Comparison of ENCODE assay signal across 13 mouse cellular contexts in the genomic region with DNA sequence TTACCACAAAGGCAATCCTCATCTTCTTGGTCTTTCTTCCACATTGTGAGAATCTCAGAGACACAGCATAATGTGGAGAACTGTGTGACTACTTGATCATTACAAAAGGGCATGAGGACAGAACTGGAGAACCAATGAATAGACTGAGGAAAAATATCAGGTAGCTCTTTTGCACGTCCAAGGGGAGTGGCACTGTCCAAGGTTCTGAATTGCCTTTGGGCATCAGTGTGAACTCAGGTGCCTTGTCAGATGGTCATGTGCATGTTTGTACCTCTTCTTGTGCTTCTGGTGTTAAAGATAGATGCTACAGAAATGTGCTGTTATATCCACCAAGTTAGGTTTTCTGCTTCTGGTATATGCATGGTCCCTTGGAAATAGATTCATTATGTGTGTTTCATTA.
DNase-seq lines count a peak whose midpoint lies in the region; ATAC-seq and TF ChIP-seq lines count a peak whose summit lies in the region.
"Had no signal": no experiment of that assay in that cellular context is flagged by ENCODE, and none has a peak within 500 bp of the region (broad histone marks: within the 10 kb centered on the region; RNA-seq: fewer than 3 reads in every experiment).

No protein-coding gene starts in this region.

- no peaks in the 10 kb centered on the region for H3K9me3 ChIP-seq in liver, embryonic 11.5 days (ENCODE audit: control insufficient read depth, low read length)
- H3K9me3 ChIP-seq in ES-E14 (ENCODE audit: control insufficient read depth, insufficient read depth, low read depth, low read length), result no peaks in the 10 kb centered on the region
- H3K9me3 ChIP-seq in limb, embryonic 14.5 days (ENCODE audit: control insufficient read depth, low read length), result no peaks in the 10 kb centered on the region
- H3K9me3 ChIP-seq: embryonic facial prominence, embryonic 15.5 days; G1E; lung, embryonic 15.5 days; midbrain, embryonic 13.5 days had no signal

- no peaks in the 10 kb centered on the region for H3K27me3 ChIP-seq in liver, embryonic 11.5 days (replicated peaks; ENCODE audit: control insufficient read depth, insufficient read depth, low read length)
- no peaks in the 10 kb centered on the region for H3K27me3 ChIP-seq in limb, embryonic 14.5 days (ENCODE audit: control insufficient read depth, insufficient read depth, low read length)
- H3K27me3 ChIP-seq: embryonic facial prominence, embryonic 15.5 days; lung, embryonic 15.5 days; midbrain, embryonic 13.5 days had no signal

- DNase-seq in liver, result peak; percentile 12
- no peak for DNase-seq in liver, embryonic 11.5 days (ENCODE audit: low spot score)
- peak; percentile 34 for DNase-seq in ES-E14 (ENCODE audit: low read depth, low spot score)
- DNase-seq in c-Kit-positive CD71-negative TER-119-negative erythroid progenitor cells, embryonic 14.5 days (ENCODE audit: low read depth), result peak; percentile 17
- DNase-seq in limb, embryonic 14.5 days (ENCODE audit: low spot score), result peak; percentile 47
- no peak for DNase-seq in right cerebral cortex, adult 18-20 months
- DNase-seq: adrenal gland, postnatal 25 days had no signal

- no peak overlapping the region for H3K9ac ChIP-seq in liver, embryonic 11.5 days (ENCODE audit: low read depth, low read length)
- H3K9ac ChIP-seq in ES-E14 (ENCODE audit: insufficient read depth, low read depth, low read length, poor library complexity, severe bottlenecking), result no peak overlapping the region
- no peak overlapping the region for H3K9ac ChIP-seq in limb, embryonic 14.5 days (ENCODE audit: low read depth, low read length, severe bottlenecking)
- H3K9ac ChIP-seq: embryonic facial prominence, embryonic 15.5 days; lung, embryonic 15.5 days; midbrain, embryonic 13.5 days had no signal

- ATAC-seq in liver, embryonic 11.5 days (replicated peaks; ENCODE audit: low FRiP score), result no peak
- ATAC-seq in limb, embryonic 14.5 days (ENCODE audit: low FRiP score, low read depth), result no peak
- no peak for ATAC-seq in megakaryocyte-erythroid progenitor cell, adult 5-6 weeks (replicated peaks; ENCODE audit: low FRiP score, low TSS enrichment, poor library complexity, severe bottlenecking)
- ATAC-seq: intestine, postnatal 0 days; midbrain, embryonic 13.5 days had no signal

- no peaks in the 10 kb centered on the region for H3K4me1 ChIP-seq in liver, embryonic 11.5 days (replicated peaks; ENCODE audit: control insufficient read depth, insufficient read depth, low read length)
- no peaks in the 10 kb centered on the region for H3K4me1 ChIP-seq in ES-E14 (ENCODE audit: control insufficient read depth in 2 of 2, insufficient read depth in 2 of 2, low read length in 2 of 2, poor library complexity in 1 of 2)
- H3K4me1 ChIP-seq in limb, embryonic 14.5 days (ENCODE audit: control insufficient read depth, insufficient read depth, low read length), result no peaks in the 10 kb centered on the region
- H3K4me1 ChIP-seq: embryonic facial prominence, embryonic 15.5 days; lung, embryonic 15.5 days; midbrain, embryonic 13.5 days had no signal

- in situ Hi-C loops in ES-E14 (cut with MboI; ENCODE audit: low sequenced_read_pairs in 2 of 2, unreplicated experiment in 2 of 2), result no loop called here

- H3K4me2 ChIP-seq in liver, embryonic 11.5 days, result no peak overlapping the region
- no peak overlapping the region for H3K4me2 ChIP-seq in limb, embryonic 14.5 days (replicated peaks; ENCODE audit: low read depth, low read length, severe bottlenecking)
- H3K4me2 ChIP-seq: embryonic facial prominence, embryonic 15.5 days; lung, embryonic 15.5 days; midbrain, embryonic 13.5 days had no signal

- TF ChIP-seq POLR2A in limb, embryonic 14.5 days (IDR thresholded peaks at IDR 0.05; ENCODE audit: borderline replicate concordance, extremely low read depth, insufficient read depth, insufficient read length), result no peak

- 3% methylated on average over 1 of the region's 1 CpGs for WGBS in liver, embryonic 11.5 days
- WGBS in limb, embryonic 14.5 days, result 0% methylated on average over 1 of the region's 1 CpGs

- H3K4me3 ChIP-seq in liver, embryonic 11.5 days (ENCODE audit: low read depth, low read length), result no peak overlapping the region
- H3K4me3 ChIP-seq in ES-E14 (ENCODE audit: insufficient read depth in 1 of 2, low read depth in 1 of 2, low read length in 2 of 2, poor library complexity in 1 of 2, severe bottlenecking in 1 of 2), result no peak overlapping the region
- H3K4me3 ChIP-seq in limb, embryonic 14.5 days (replicated peaks; ENCODE audit: low read length), result no peak overlapping the region
- H3K4me3 ChIP-seq: embryonic facial prominence, embryonic 15.5 days; lung, embryonic 15.5 days; midbrain, embryonic 13.5 days had no signal

- H3K36me3 ChIP-seq in liver, embryonic 11.5 days (ENCODE audit: control insufficient read depth, insufficient read depth, low read length), result no peaks in the 10 kb centered on the region
- H3K36me3 ChIP-seq in ES-E14 (ENCODE audit: control insufficient read depth, insufficient read depth, low read length, poor library complexity, severe bottlenecking), result no peaks in the 10 kb centered on the region
- H3K36me3 ChIP-seq in limb, embryonic 14.5 days (ENCODE audit: control insufficient read depth, insufficient read depth, low read length), result no peaks in the 10 kb centered on the region
- H3K36me3 ChIP-seq: embryonic facial prominence, embryonic 15.5 days; G1E; lung, embryonic 15.5 days; midbrain, embryonic 13.5 days had no signal

- no peak overlapping the region for H3K27ac ChIP-seq in liver, embryonic 11.5 days (ENCODE audit: low read depth, low read length)
- H3K27ac ChIP-seq in ES-E14 (ENCODE audit: insufficient read depth, low read depth, low read length, poor library complexity, severe bottlenecking), result no peak overlapping the region
- H3K27ac ChIP-seq in limb, embryonic 14.5 days (replicated peaks; ENCODE audit: low read depth, low read length), result no peak overlapping the region
- H3K27ac ChIP-seq: embryonic facial prominence, embryonic 15.5 days; lung, embryonic 15.5 days; midbrain, embryonic 13.5 days had no signal

TF ChIP-seq in ES-E14, 5 proteins besides CTCF, POLR2A, EP300 and RAD21:
- TF ChIP-seq CHD2 (IDR thresholded peaks at IDR 0.05; ENCODE audit: low read depth, low read length), result no peak
- TF ChIP-seq ZC3H11A (IDR thresholded peaks at IDR 0.05; ENCODE audit: borderline replicate concordance, low read depth, low read length), result no peak
- no peak for TF ChIP-seq HCFC1 (IDR thresholded peaks at IDR 0.05; ENCODE audit: borderline replicate concordance, insufficient read depth, low read length)
- no peak for TF ChIP-seq MAFK (IDR thresholded peaks at IDR 0.05; ENCODE audit: insufficient read depth, low read depth, low read length)
- no peak for TF ChIP-seq ZNF384 (IDR thresholded peaks at IDR 0.05; ENCODE audit: low read depth, low read length)

Comparison
In these comparisons a context has a peak if more than half of its experiments do, and no peak if none do; other contexts are left out.
1. DNase-seq: peak in liver (single experiment), ES-E14 (single experiment), c-Kit-positive CD71-negative TER-119-negative erythroid progenitor cells, embryonic 14.5 days (single experiment) and limb, embryonic 14.5 days (single experiment); none in liver, embryonic 11.5 days (single experiment) and right cerebral cortex, adult 18-20 months (single experiment).